Mouse (Mus musculus): ENCODE results near the gene Il1rl2.

Il1rl2 gene

GRCm38 (mm10) chr1:40324955-40325702 is 719 bp downstream of the Il1rl2 start:
- DNase-seq (ENCODE audit: low spot score), result peak; percentile 22

DNA sequence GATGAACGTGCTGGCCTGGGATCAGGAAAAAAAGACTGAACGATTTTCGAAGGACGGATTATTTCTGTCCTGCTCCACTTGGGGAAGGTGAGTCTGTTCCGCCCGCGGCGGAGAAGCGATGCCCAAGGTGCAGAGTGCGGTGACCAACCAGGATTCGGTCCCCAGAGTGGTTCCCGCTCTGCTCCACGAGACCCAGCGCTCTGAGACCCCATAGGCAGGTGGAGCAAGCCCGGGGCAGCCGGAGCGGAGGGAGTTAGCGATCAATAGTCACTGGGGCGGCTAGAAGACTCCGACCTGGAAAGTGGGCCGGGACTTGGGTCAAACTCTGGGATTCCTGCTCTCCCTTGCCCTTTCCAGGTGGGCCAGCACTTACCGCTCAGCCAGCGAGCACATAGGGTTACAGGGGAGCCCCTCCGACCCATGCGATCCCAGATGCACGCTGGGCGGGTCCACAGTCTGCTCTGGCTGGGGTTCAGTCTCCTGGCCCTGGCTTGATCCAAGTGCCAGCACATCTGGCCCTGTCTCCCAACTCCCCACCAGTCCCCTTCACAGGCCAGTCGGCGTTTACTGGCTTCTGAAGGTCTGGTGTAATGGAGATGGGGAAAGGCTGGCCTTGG is 1.4 kb downstream of the Il1rl2 start:
- DNase-seq (ENCODE audit: low spot score), result peak; percentile 8

- no peak for DNase-seq (ENCODE audit: low spot score)
Measured at GRCm38 (mm10) chr1:40327604-40328003, 3.2 kb downstream of the Il1rl2 start.

- no peak for DNase-seq (ENCODE audit: low spot score)
Measured at GRCm38 (mm10) chr1:40329526-40329925, 5.1 kb downstream of the Il1rl2 start.

- no peak for DNase-seq (ENCODE audit: low spot score)
Measured at GRCm38 (mm10) chr1:40330181-40330580, 5.8 kb downstream of the Il1rl2 start.

DNA sequence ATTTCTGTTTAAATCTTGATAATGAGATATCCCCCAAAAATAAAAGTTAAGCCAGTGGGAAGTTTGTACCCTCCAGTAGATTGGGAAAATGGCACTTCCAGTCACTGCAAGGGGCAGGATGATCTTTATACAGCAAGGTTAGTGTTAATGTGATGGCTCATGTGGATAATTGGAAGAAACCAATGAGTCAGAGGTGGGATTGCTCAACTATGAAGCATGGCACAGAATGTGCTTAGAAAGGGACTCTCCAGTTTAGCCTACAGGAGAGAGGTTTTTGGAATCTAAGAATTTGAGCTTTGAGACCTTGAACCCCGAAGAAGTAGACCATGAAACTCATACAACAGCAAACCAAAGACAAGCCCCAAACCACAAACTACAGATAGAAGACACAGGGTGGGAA is 14.9 kb downstream of the Il1rl2 start:
- no peak for DNase-seq (ENCODE audit: low spot score)

DNA sequence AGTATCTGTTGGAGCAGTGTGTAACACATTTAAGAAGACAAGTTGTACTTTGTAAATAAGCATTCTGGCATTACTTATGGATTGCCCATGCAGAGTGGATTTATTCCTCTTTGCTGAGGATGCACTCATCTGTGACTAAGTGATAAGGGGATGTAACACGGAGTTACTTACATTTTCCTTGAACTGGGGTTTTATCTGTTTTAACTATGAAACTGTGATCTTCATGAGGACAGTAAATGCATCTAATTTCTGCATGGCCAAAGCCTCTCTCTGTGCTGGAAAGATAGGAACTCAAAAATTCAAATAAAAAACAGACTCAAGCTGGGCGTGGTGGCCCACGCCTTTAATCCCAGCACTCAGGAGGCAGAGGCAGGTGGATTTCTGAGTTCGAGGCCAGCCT is 15.7 kb downstream of the Il1rl2 start:
- DNase-seq (ENCODE audit: low spot score), result no peak

GRCm38 (mm10) chr1:40352158-40352903 is 27.9 kb downstream of the Il1rl2 start:
- DNase-seq (ENCODE audit: low spot score), result no peak

DNA sequence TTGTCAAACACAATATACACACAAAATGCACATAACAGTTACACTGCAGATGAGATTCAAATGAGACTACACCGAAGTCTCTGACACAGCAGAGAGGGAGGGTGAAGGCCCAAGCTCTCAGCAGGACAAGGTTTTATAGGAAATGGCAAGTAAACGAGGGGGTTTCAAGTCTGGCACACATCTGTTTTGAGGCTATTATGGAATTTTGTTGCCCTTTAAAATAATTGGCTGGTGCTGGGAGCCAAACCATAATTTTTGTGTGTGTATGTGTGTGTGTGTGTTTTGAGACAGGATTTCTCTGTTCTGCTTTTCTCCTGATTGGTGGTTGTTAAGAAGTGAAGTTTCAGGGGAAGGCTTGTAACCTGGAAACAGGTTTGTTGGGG is 28.5 kb downstream of the Il1rl2 start:
- no peak for DNase-seq (ENCODE audit: low spot score)

DNA sequence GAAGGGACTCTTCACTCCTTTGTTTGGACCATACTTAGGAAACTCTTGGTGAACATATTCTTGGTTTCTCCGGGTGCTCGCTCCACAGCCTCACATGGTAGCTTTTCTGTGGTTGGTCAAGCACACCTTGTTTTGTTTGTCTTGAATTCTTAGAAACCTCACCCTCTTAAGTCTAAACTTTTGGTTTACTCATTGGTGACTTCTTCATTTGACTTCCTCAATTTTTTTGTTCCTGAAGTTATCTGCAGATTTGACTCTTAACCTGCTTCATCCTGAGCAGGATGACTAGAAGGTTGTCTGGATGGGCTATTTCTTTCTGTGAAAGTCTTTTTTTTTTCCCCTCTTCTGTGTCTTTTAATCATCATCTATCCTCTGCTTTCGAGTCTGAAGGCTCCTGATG is 30.3 kb downstream of the Il1rl2 start:
- no peak for DNase-seq (ENCODE audit: low spot score)

- DNase-seq (ENCODE audit: low spot score), result peak; percentile 16
Measured at GRCm38 (mm10) chr1:40355431-40355843, 31.0 kb downstream of the Il1rl2 start.

DNA sequence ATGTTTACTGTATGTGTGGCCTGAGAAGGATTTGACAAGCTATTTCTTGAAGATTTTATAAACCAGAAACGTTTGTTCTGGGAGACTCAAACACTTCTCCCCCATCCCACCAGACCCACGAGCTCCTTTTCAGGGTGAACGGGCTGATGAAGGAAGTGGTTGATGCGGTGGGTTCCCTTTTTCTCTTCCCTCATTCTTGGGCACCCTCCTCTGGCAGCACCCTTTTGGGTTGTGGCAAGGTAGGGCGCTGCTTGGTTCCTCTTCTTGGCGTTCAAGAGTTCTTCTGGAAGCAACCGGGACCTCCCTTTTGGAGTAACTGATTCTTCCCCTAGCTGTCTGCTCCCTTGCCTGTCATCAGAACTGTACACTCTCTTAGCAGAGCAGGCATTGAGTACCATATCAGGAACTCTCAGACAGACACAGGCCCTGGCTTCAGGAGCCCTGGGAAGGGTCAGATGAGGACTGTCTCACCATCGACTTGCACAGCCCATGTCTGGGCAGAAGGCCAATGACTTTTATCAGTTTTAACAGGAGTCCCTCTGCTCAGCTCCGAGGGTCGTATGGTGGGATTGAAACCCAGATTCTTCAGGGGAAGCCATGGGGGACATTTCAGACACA is 31.6 kb downstream of the Il1rl2 start:
- DNase-seq (ENCODE audit: low spot score), result no peak

GRCm38 (mm10) chr1:40357921-40358320 is 33.5 kb downstream of the Il1rl2 start:
- no peak for DNase-seq (ENCODE audit: low spot score)

- DNase-seq (ENCODE audit: low spot score), result no peak
Measured at GRCm38 (mm10) chr1:40358351-40358750, 33.9 kb downstream of the Il1rl2 start.

GRCm38 (mm10) chr1:40358771-40359181 is 34.4 kb downstream of the Il1rl2 start:
- DNase-seq (ENCODE audit: low spot score), result peak; percentile 48

GRCm38 (mm10) chr1:40359731-40360130 is 35.3 kb downstream of the Il1rl2 start:
- no peak for DNase-seq (ENCODE audit: low spot score)

DNA sequence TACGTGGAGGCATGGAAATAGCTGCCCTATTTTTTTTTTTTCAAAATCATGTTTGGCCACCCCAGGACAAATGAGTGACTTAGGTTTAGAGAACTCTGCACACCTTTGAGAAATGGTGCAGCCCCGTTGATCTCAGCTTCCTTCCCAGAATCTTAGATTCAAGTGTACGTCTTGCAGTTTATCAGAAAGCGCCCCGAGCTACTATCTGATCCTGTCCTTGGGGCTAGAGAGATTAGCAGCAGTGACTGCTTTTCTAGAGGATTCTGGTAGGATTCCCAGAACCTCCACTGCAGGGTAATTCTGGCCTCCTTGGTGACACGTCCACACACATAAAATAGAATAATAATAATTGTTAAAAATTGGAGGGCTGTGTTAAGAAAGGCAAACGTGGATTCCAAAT is 36.6 kb downstream of the Il1rl2 start:
- no peak for DNase-seq (ENCODE audit: low spot score)

- DNase-seq (ENCODE audit: low spot score), result no peak
Measured at GRCm38 (mm10) chr1:40361596-40361995, 37.2 kb downstream of the Il1rl2 start.

- DNase-seq (ENCODE audit: low spot score), result no peak
Measured at GRCm38 (mm10) chr1:40362784-40363183, 38.4 kb downstream of the Il1rl2 start.

GRCm38 (mm10) chr1:40372951-40373350 is 48.5 kb downstream of the Il1rl2 start:
- no peak for DNase-seq (ENCODE audit: low spot score)

GRCm38 (mm10) chr1:40375148-40375547 is 50.7 kb downstream of the Il1rl2 start:
- peak; percentile 34 for DNase-seq (ENCODE audit: low spot score)

- no peak for DNase-seq (ENCODE audit: low spot score)
Measured at GRCm38 (mm10) chr1:40376745-40377144, 52.3 kb downstream of the Il1rl2 start.

GRCm38 (mm10) chr1:40378794-40379193 is 54.4 kb downstream of the Il1rl2 start:
- peak; percentile 70 for DNase-seq (ENCODE audit: low spot score)
